Mouse (Mus musculus) pancreas, adult 10 weeks (tissue): ENCODE measurements around the gene Mia. TPM values are rescaled to one million over a fixed set of nuclear protein-coding genes. Genes with fewer than 3 reads are reported as not detected.

ENCODE experiments used
- polyA plus RNA-seq: library from polyadenylated mRNA; stranded (reverse); fragments of 350-450 nt; fragmentation: Illumina TruSeq; extraction: RNeasy Lipid Tissue Mini Kit (QIAGEN cat#74804); gene quantifications from one replicate; pipeline ENCODE4 v1.2.3, GENCODE M21; 2015; ENCODE audit warnings: low read depth, low replicate concordance; ENCODE audit not compliant: insufficient read depth

Mia gene
- polyA plus RNA-seq = not detected

DNA sequence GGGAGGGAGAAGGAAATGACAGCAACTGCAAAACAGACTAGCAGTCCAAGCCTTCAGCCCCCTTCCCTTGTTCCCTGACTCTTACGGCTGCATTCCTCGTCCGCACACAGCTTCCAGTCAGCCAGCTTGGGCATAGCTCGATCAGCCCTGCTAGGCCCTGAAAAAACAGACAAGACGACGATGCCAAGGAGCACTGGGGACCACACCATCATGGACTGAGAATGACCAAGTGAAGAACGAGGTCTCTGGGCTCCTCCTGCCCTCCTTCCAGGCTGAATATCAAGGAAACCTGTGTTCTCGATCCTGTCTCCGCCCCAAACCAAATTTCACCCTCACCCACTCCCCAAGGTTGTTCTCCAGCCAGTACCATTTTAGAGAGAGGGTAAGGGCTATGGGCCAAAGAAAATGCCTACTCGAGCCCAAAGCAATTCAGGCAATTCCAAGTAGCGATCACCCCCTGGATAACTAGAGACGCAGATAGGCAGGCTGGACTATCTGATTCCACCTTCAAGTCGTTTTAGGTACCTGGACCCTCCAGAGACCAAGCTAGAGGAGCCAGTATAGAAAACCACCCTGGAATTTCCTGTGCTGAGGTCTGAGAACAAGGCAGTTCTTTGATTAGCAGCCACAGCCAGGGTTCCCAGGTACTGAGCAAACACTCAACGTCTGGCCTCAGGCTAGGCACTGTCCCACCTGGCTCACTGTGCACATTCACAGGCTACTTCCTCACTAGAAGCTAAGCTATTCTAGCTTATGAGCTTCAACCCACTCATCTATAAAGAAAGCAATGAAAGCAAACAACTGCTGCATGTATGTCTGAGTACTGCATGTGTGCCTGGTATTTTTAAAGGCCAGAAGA is at the start of gene Mia, which contains the start of gene Gm21983:
Gene Mia (minus strand): TSS at position 321 of the 859 bp plus-strand sequence.
Gene Gm21983 (minus strand): TSS at position 250 of the 859 bp plus-strand sequence.

DNA sequence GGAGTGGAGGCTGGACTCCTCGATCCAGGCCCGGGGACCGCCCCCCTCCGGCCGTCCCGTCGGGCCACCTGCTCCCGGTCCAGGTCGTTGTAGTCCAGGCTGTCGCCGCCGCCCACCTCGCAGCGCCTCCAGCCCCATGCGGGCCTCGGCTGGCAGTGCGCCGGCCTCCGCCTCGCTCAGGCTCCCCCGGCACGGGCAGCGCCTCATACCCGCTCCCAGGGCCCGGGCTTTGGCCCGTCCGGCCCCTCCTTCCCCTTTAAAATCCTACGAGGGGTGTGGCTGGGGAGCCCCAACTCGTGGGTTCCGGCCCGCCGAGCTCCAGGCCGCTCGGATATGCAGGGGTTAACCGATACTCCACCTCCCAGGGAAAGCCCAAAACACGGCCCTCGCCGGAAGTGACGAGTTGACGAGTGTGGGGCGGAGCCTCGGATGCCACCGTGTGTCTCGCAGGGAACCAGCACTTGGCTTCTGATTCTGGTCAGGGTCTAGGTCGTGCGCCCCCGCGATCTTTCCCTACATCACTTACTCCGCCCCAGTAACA is 47.4 kb upstream of the Mia start, which contains the start of gene Itpkc:
Gene Itpkc (minus strand): TSS at position 381 of the 541 bp plus-strand sequence.

DNA sequence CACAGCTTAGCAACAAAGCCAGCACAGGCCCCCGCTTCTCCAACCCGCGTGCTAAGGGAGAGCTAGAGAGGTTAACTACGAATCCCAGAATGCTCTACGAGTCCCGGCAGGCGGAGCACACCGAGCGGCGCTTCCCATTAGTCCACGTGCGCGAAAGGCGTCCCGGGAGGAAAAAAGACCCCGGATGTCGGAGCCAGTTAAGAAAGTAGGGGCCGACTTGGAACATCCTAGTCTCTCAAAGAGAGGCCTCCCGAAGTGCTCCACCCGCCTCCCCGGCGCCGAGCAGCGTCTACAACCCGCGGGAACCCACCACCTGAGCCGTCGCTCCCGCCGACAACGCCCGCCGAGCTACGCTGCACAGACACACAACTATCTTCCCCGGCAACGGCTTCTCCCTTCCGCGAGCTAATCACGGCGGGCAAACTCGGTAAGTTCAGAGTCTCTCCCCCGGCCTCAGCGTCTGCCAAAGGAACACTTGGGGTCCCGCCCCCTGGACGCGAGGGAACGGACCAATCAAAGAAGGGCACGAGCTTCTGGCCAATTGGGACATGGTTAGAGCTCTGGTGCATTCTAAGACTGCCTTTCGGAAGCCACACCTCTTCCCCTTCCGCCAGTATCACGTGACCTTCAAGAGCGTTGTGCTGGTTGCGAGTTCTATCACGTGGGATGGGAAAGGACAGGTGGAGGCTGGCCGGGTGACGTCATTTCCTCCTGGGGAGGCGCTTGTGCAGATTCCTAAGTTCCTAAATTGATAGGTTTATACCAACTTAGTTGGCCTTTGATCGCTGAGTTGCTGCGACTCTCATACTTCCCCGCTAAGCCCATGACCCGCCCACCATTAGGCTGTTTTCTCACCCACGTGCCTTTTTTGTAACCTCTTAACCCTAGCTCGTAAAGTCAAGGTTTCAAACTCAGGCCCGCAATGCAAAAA is 15.0 kb upstream of the Mia start, which contains the start of the genes BC024978 and Snrpa:
Gene BC024978 (plus strand): TSS at position 101 of the 931 bp plus-strand sequence.
Gene Snrpa (minus strand): TSS at position 591 of the 931 bp plus-strand sequence.

DNA sequence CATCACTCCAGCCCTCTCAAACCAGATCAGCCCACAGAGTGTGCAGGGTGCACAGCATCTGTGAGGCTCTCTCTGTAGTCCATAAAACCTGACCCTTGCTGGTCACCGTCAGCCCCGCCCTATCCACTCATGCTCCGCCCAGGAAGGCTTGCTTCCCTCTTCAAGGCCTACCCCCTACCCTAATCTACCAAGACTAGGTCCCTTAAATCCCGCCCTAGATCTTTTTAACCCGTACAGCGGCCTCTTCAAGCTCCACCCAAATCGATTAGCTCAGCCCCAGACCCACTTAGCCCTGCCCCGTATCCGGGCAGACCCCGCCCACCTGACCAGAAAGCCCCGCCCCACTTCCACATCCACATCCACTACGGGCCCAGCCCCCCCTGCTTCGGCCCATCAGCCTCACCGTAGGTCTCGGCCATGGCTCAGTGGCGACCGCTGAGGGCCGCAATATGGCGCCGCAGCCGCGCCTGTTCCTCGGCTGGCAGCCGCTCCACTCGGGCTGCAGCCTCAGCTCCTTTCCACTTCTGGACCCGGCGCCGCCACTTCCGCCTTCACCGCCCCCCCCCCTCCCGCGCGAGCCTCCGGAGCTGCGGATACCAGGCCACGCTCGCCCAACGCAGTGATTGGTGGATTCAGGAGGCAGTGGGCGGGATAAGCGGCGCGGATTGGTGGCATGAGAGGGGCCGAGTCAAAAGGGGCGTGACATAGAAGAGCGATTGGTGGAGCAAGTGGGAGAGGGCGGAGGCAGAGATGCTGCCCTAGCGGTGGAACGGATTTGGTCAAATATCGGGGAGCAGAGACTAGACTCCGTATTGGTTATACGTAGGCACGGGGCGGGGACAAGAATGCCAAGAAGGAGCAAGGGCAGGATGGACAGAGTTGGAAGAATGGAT is 2.4 kb downstream of the Mia start, which contains the start of gene Rab4b:
Gene Rab4b (minus strand): TSS at position 573 of the 893 bp plus-strand sequence.

DNA sequence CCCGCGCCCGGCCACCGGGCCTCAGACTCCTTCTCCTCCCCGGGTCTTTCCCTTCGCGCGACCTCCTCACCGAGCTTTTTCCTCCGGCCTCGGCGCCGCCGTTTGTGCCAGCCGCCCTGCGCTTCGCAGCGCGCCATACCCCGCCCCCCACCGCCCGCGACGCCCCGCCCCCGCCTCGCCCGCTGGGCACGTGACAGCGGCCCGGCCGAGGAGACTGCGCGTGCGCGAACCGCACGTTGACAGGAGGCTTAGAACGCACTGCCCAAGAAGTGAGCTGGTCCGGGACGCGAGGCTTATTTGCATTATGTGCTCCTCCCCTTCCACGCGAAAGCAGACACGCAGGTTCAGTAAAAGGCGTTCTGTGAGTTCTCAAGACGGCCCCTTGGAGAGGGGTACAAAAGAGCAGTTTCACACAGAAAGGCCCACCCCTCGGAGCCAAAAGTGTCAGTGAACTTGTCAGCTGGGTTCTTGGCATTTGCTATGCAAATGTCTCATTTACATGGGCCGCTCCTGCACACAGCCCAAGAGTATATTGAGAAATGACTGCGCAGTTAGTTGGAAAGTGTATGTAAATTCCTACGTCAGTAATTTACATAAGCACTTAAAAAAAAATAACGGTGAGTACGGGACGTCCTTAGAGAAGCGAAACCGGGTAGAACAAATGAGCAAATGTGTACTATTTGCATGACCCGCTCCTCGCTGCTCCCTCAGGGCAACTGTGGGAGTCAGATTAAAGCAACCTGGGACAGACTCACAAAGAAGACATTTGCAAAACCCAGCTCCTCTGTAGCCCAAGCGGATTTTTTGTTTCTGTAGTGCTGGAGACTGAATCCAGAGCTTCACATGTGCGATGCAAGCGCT is 14.1 kb downstream of the Mia start, which contains the start of gene Egln2:
Gene Egln2 (minus strand): TSS at position 189 of the 861 bp plus-strand sequence.

DNA sequence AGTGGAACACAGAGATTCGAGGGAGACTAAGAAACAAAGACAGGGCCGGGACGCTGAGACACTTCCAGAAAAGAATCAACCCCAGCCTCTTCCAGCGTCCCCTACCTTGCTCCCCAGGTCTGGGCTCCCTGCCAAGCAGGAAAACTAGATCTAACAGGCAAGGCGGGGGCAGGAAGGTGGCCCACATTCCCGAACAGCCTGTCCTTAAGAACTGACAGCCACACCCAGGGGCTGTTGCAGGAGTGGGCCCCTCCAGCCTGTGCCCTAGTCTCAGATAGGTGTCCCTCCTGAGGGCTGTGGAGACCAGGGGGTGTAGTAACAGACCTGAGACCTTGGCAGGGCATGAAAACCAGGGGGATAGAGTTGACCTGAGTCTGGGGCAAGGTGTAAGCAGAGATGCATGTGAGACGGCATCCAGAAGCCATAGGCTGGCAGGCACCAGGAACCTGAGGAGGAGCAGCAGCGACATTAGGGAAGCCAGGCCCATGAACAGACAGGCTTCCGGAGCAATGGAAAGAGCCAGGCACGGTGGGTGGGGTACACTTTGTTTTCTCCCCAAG is 27.7 kb downstream of the Mia start, which contains the start of gene Cyp2t4:
Gene Cyp2t4 (plus strand): TSS at position 510 of the 560 bp plus-strand sequence.

Other genes with a start within 250 kb of the Mia start
- gene Cyp2a22, start 241.8 kb downstream of the Mia start, polyA plus RNA-seq = not detected
- gene Cyp2a12, start 152.1 kb downstream of the Mia start, polyA plus RNA-seq = not detected
- 1.2 TPM for gene Cyp2f2, start 61.2 kb downstream of the Mia start, polyA plus RNA-seq
- not detected for gene Cyp2t4, start 27.4 kb downstream of the Mia start, polyA plus RNA-seq
- gene Egln2, start 14.4 kb downstream of the Mia start, polyA plus RNA-seq = 21.7 TPM
- gene Rab4b, start 2.3 kb downstream of the Mia start, polyA plus RNA-seq = 15.1 TPM
- not detected for gene Gm21983, start 71 bp downstream of the Mia start, polyA plus RNA-seq
- 4.9 TPM for gene BC024978, start 14.6 kb upstream of the Mia start, polyA plus RNA-seq
- 27.5 TPM for gene Snrpa, start 15.1 kb upstream of the Mia start, polyA plus RNA-seq
- 2.8 TPM for gene Itpkc, start 47.5 kb upstream of the Mia start, polyA plus RNA-seq
- gene Coq8b, start 51.9 kb upstream of the Mia start, polyA plus RNA-seq = 10.6 TPM
- 4.9 TPM for gene Numbl, start 77.3 kb upstream of the Mia start, polyA plus RNA-seq
- gene Ltbp4, start 156.5 kb upstream of the Mia start, polyA plus RNA-seq = 121 TPM
- gene Shkbp1, start 174.9 kb upstream of the Mia start, polyA plus RNA-seq = 11.7 TPM
- gene Gm20479, start 176.3 kb upstream of the Mia start, polyA plus RNA-seq = not detected